8 mouse cellular contexts compared by ENCODE assay signal in the genomic region with DNA sequence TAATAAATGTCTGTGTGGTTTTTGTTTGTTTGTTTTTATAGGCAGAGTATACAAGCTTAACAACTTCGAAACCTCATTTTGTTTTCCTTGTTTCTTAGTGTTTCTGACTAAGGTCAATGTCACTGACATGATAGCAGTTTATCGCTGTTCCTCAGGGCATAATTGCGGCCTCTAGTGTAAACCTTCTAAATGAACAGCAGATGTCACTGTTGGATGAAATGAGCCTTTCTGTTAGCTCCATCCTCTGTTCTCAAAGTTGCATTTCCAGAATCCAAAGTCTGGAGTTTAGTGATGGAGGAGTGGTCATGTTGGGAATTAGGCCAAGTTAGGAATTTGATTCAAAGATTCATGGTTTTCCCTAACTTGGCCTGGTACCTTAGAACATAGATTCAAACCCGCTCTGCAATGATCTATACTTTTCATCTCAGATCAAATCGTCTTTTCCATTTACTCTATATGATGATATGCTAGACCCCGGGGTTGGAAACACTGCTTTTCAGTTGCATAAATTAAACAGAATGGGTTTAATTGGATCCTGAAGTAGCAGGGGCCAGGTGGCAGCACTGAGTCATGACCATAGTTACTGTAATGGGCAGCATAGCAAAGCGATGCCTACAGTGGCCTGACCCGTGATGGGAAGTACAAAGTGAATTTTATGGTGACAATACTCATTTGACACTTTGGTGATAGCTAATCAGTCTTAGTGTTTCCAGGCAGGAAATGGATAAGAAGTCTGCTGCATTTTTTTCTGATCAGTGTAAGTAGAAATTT.
DNase-seq lines count a peak whose midpoint lies in the region; ATAC-seq and TF ChIP-seq lines count a peak whose summit lies in the region.
"Had no signal": no experiment of that assay in that cellular context is flagged by ENCODE, and none has a peak within 500 bp of the region (broad histone marks: within the 10 kb centered on the region; RNA-seq: fewer than 3 reads in every experiment).

No protein-coding gene starts in this region.

- peak; percentile 63; the same call in 1 of the 2 replicates for ATAC-seq in megakaryocyte-erythroid progenitor cell, adult 5-6 weeks (replicated peaks; ENCODE audit: low FRiP score, low TSS enrichment, poor library complexity, severe bottlenecking)

- H3K27me3 ChIP-seq in MEL (ENCODE audit: control insufficient read depth in 1 of 2, insufficient read depth in 2 of 2, low read length in 2 of 2) = no peaks in the 10 kb centered on the region

- peaks cover 0 to 3% of the 10 kb centered on the region in 2 experiments; a peak in 1 of 4 replicates for H3K36me3 ChIP-seq in MEL (ENCODE audit: control insufficient read depth in 1 of 2, insufficient read depth in 2 of 2, low read length in 2 of 2)

- no peak for TF ChIP-seq EP300 in MEL (IDR thresholded peaks at IDR 0.05; ENCODE audit: low read depth in 1 of 2, low read length in 2 of 2)

- H3K9ac ChIP-seq in MEL (ENCODE audit: control insufficient read depth, low read depth, low read length, poor library complexity, severe bottlenecking) = no peak overlapping the region

- no peak for DNase-seq in left cerebral cortex, adult 2 months (ENCODE audit: extremely low spot score in 1 of 2, low spot score in 2 of 2)
- DNase-seq in left cerebral cortex, adult 11 months (ENCODE audit: low spot score) = no peak
- peak; percentile 32 for DNase-seq in MEL (ENCODE audit: low read depth, low spot score)
- DNase-seq in embryo, embryonic 11 days = peak; percentile 58
- no peak for DNase-seq in natural killer cell, adult 2 months (ENCODE audit: low spot score in 2 of 2)
- DNase-seq in spleen, postnatal 4 days (ENCODE audit: low spot score in 2 of 2) = no peak
- DNase-seq: gastrocnemius, postnatal 14 days had no signal

- intact Hi-C loops in left cerebral cortex, adult 2 months (cut with DNase I) = loop anchor here (5.0 kb wide), 1 partner anchor 57 kb away; no protein-coding TSS in a partner anchor

- H3K4me3 ChIP-seq in left cerebral cortex, adult 2 months = no peak overlapping the region
- H3K4me3 ChIP-seq in MEL (ENCODE audit: control insufficient read depth in 1 of 2, insufficient read depth in 1 of 2, low read depth in 2 of 2, low read length in 2 of 2) = no peak overlapping the region

- peak; percentile 70 for TF ChIP-seq CTCF in left cerebral cortex, adult 2 months (IDR thresholded peaks at IDR 0.05)
- TF ChIP-seq CTCF in MEL (IDR thresholded peaks at IDR 0.05 in 2 of 3, conservative IDR thresholded peaks at IDR 0.05 in 1 of 3; ENCODE audit: control insufficient read depth in 1 of 3, insufficient read depth in 1 of 3, low read depth in 2 of 3, low read length in 3 of 3, poor library complexity in 1 of 3, severe bottlenecking in 1 of 3) = peak in 2 of 3 experiments; percentile 7 to 56; a peak in 2 of 6 replicates

- peak; percentile 61 for TF ChIP-seq RAD21 in MEL (IDR thresholded peaks at IDR 0.05; ENCODE audit: low read depth, low read length)

- TF ChIP-seq POLR2A in MEL (IDR thresholded peaks at IDR 0.05; ENCODE audit: control insufficient read depth in 1 of 2, insufficient read depth in 1 of 2, low read depth in 1 of 2, low read length in 2 of 2, poor library complexity in 1 of 2) = no peak

- no peaks in the 10 kb centered on the region; a peak in 1 of 4 replicates for H3K4me1 ChIP-seq in MEL (ENCODE audit: control insufficient read depth in 1 of 2, insufficient read depth in 2 of 2, low read length in 2 of 2)

- H3K9me3 ChIP-seq in MEL (replicated peaks; ENCODE audit: insufficient read depth, low read length) = no peaks in the 10 kb centered on the region

- H3K27ac ChIP-seq in left cerebral cortex, adult 2 months = no peak overlapping the region
- no peak overlapping the region for H3K27ac ChIP-seq in MEL (ENCODE audit: control insufficient read depth, low read depth, low read length)

- H3K79me2 ChIP-seq in MEL (ENCODE audit: control insufficient read depth, insufficient read depth, low read length, poor library complexity) = no peaks in the 10 kb centered on the region

TF ChIP-seq in MEL, 35 proteins besides CTCF, POLR2A, EP300 and RAD21:
- TF ChIP-seq CHD2 (IDR thresholded peaks at IDR 0.05; ENCODE audit: low read length) (no peak), ZNF384 (IDR thresholded peaks at IDR 0.05; ENCODE audit: low read depth, low read length) (no peak), USF2 (IDR thresholded peaks at IDR 0.05; ENCODE audit: borderline replicate concordance in 1 of 2, insufficient read depth in 1 of 2, low read depth in 1 of 2, low read length in 2 of 2) (no peak), MAFK (IDR thresholded peaks at IDR 0.05; ENCODE audit: borderline replicate concordance, low read depth, low read length) (no peak), ZC3H11A (IDR thresholded peaks at IDR 0.05; ENCODE audit: low read depth, low read length) (peak; percentile 39), MAZ (IDR thresholded peaks at IDR 0.05; ENCODE audit: low read depth, low read length) (no peak), MAX (IDR thresholded peaks at IDR 0.05; ENCODE audit: low read length) (no peak), BHLHE40 (IDR thresholded peaks at IDR 0.05; ENCODE audit: borderline replicate concordance, low read depth, low read length) (no peak), JUND (IDR thresholded peaks at IDR 0.05; ENCODE audit: low read depth, low read length) (no peak), NRF1 (IDR thresholded peaks at IDR 0.05; ENCODE audit: insufficient read depth, low read depth, low read length, poor library complexity, severe bottlenecking) (no peak), SMC3 (IDR thresholded peaks at IDR 0.05; ENCODE audit: low read depth, low read length) (peak; percentile 54)

Comparison
In these comparisons a context has a peak if more than half of its experiments do, and no peak if none do; other contexts are left out.
1. DNase-seq: peak in MEL (single experiment) and embryo, embryonic 11 days (single experiment); none in left cerebral cortex, adult 2 months (0 of 2), left cerebral cortex, adult 11 months (single experiment), natural killer cell, adult 2 months (0 of 2) and spleen, postnatal 4 days (0 of 2).